Mouse (Mus musculus): ENCODE results near the gene Gm11541. TPM values are rescaled to one million over a fixed set of nuclear protein-coding genes. Genes with fewer than 3 reads are reported as not detected.
A peak's percentile ranks its signal among the peaks of the same experiment; 100 is the strongest.
"Not testable (repeated sequence)": the region's sequence is repeated elsewhere in the genome, so short reads cannot be mapped to it uniquely, and the experiment has no call there.

Gene Gm11541
- polyA plus RNA-seq, 1 experiment from 2014 or later: 0.53 TPM

DNA sequence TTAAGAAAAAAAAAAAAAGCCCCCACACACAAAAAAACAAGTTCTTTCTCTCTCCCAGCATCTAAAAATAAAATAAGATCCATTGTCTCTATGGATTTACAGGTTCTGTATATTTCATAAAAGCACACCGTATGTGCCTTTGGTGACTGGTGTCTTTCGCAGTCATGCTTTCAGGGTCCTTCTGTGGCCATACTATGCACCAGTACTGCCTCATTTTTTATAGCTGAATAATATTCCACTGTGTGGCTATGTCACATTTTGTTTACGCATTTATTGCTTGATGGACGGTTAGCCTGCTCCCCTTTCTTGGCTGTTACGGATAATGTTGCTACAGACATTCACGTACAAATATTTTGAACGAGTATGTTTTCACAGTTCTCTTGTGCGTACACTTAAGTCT, 51.3 kb downstream of the Gm11541 start:
- Histone ChIP-seq H3K27ac (no peak overlapping the region), H3K27me3 (no peaks in the 10 kb centered on the region), H3K9ac (peak overlapping the region; percentile 70; the same call in 1 of the 2 replicates), H3K4me1 (peaks cover 21% of the 10 kb centered on the region), H3K4me3 (replicated peaks) (peak overlapping the region; percentile 77), H3K4me2 (peak overlapping the region; percentile 66), H3K36me3 (peaks cover 46% of the 10 kb centered on the region), H3K9me3 (replicated peaks) (no peaks in the 10 kb centered on the region)
- no peak for ATAC-seq (replicated peaks; ENCODE audit: low FRiP score)
- 45% methylated on average over 8 of the region's 8 CpGs for WGBS

DNA sequence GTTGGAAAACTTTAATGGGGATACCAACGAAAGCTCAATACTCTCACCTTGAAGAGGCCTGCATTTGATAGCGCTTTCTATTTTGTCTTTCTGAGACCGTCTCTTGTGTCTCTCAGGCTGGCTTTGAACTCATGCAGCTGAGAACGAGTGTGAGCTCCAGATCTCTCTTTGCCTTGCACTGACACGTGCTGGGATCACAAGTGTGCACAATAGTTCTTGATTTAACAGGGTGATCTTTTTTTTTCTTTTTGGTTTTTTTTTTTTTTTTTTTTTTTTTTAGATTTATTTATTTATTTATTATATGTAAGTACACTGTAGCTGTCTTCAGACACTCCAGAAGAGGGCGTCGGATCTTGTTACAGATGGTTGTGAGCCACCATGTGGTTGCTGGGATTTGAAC, 53.1 kb downstream of the Gm11541 start:
- not testable (repeated sequence) for ATAC-seq (replicated peaks; ENCODE audit: low FRiP score)
- peaks cover 48% of the 10 kb centered on the region for H3K36me3 ChIP-seq

DNA sequence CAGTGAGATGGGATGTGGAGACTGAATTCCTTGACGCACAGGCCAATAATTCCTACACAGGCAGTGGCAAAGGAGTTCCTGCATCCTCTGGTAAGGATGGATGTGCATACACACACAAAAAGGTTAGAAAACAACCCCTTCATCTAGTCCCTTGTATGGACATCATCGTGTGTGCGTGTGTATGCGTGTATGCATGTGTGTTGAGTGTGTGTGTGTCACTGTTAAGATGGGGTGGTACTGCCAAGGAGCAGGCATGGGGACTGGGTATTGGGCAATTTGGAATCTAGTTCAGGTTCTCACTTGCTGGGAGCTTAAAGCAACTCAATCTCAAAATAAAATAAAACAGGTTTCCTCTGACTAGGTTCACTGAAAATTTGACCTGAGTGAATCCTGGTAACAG, 57.8 kb downstream of the Gm11541 start:
- H3K4me1 ChIP-seq: no peaks in the 10 kb centered on the region
- no peaks in the 10 kb centered on the region for H3K27me3 ChIP-seq
- no peak overlapping the region for H3K4me3 ChIP-seq (replicated peaks)
- H3K9me3 ChIP-seq (replicated peaks): no peaks in the 10 kb centered on the region
- no peak overlapping the region for H3K27ac ChIP-seq
- H3K9ac ChIP-seq: no peak overlapping the region
- 94% methylated on average over 4 of the region's 4 CpGs for WGBS
- H3K36me3 ChIP-seq: peaks cover 90% of the 10 kb centered on the region
- no peak overlapping the region for H3K4me2 ChIP-seq
- no peak for ATAC-seq (replicated peaks; ENCODE audit: low FRiP score)

More for the DNA sequence above, 53.1 kb downstream of the Gm11541 start:
- H3K27ac ChIP-seq; H3K4me2 ChIP-seq; H3K4me3 ChIP-seq (replicated peaks); H3K27me3 ChIP-seq; H3K9ac ChIP-seq; H3K9me3 ChIP-seq (replicated peaks): not testable (repeated sequence)
- peaks cover 21% of the 10 kb centered on the region for H3K4me1 ChIP-seq
- WGBS: 93% methylated on average over 7 of the region's 7 CpGs

Other genes with a start within 250 kb of the Gm11541 start
- 8.5 and 9.9 TPM in 2 replicates for gene Cacna1g, start 230.3 kb downstream of the Gm11541 start, polyA plus RNA-seq (2015; fragmentation: Nextera tagmentation; extraction: Ambion mirVana)
- gene Spata20, start 218.3 kb downstream of the Gm11541 start, polyA plus RNA-seq (2015; fragmentation: Nextera tagmentation; extraction: Ambion mirVana): 0.05 and 0.19 TPM in 2 replicates
- gene Epn3, start 204.5 kb downstream of the Gm11541 start, polyA plus RNA-seq (2015; fragmentation: Nextera tagmentation; extraction: Ambion mirVana): 16.5 and 18.4 TPM in 2 replicates
- 3.6 and 4.4 TPM in 2 replicates for gene Mycbpap, start 182.8 kb downstream of the Gm11541 start, polyA plus RNA-seq (2015; fragmentation: Nextera tagmentation; extraction: Ambion mirVana)
- gene Rsad1, start 155.2 kb downstream of the Gm11541 start, polyA plus RNA-seq (2015; fragmentation: Nextera tagmentation; extraction: Ambion mirVana): 4.0 and 5.6 TPM in 2 replicates
- gene Chad, start 139.5 kb downstream of the Gm11541 start, polyA plus RNA-seq (2015; fragmentation: Nextera tagmentation; extraction: Ambion mirVana): 0.23 and 1.1 TPM in 2 replicates
- 7.9 and 8.9 TPM in 2 replicates for gene Acsf2, start 102.6 kb downstream of the Gm11541 start, polyA plus RNA-seq (2015; fragmentation: Nextera tagmentation; extraction: Ambion mirVana)
- gene Lrrc59, start 74.7 kb downstream of the Gm11541 start, polyA plus RNA-seq (2015; fragmentation: Nextera tagmentation; extraction: Ambion mirVana): 204 and 215 TPM in 2 replicates
- 148 and 154 TPM in 2 replicates for gene Mrpl27, start 50.7 kb downstream of the Gm11541 start, polyA plus RNA-seq (2015; fragmentation: Nextera tagmentation; extraction: Ambion mirVana)
- gene Eme1, start 50.5 kb downstream of the Gm11541 start, polyA plus RNA-seq (2015; fragmentation: Nextera tagmentation; extraction: Ambion mirVana): 25.9 and 27.1 TPM in 2 replicates
- gene Xylt2, start 27.0 kb downstream of the Gm11541 start, polyA plus RNA-seq (2015; fragmentation: Nextera tagmentation; extraction: Ambion mirVana): 20.3 and 22.4 TPM in 2 replicates
- 0.41 and 0.47 TPM in 2 replicates for gene Cdc34b, start 37.3 kb upstream of the Gm11541 start, polyA plus RNA-seq (2015; fragmentation: Nextera tagmentation; extraction: Ambion mirVana)
- not detected in 2 replicates for gene Tmem92, start 78.2 kb upstream of the Gm11541 start, polyA plus RNA-seq (2015; fragmentation: Nextera tagmentation; extraction: Ambion mirVana)
- 1,101 and 1,120 TPM in 2 replicates for gene Col1a1, start 231.7 kb upstream of the Gm11541 start, polyA plus RNA-seq (2015; fragmentation: Nextera tagmentation; extraction: Ambion mirVana)